In the genomic region with DNA sequence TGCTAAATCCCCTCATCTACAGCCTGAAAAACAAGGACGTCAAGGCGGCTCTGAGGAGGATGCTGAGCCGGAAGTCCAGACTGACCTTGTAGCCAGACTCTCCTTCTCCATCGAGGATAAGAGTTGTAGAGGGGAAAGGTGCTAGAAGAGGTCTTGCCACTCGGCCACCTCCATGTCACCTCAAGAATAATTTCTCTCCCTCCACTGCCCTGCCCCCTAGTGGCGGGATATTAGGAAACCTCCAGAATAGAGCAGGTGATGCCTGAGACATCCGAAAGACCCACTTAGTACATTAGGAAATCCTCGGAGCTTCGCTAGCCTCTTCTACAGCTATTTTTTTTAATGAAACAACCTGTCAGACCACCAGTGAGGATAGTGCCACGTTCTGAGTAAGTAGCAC, we compare ENCODE assay signal across 1 mouse cellular context.
A peak's percentile ranks its signal among the peaks of the same experiment; 100 is the strongest.
TF ChIP-seq lines count a peak whose summit lies in the region.

No protein-coding gene starts in this region.

TF ChIP-seq in MEL, 35 proteins besides CTCF, POLR2A, EP300 and RAD21:
- TF ChIP-seq SMC3 (IDR thresholded peaks at IDR 0.05; ENCODE audit: low read depth, low read length) (peak; percentile 62), TCF12 (IDR thresholded peaks at IDR 0.05; ENCODE audit: low read depth, low read length) (no peak), GATA1 (IDR thresholded peaks at IDR 0.05; ENCODE audit: low read depth, low read length) (no peak), MAZ (IDR thresholded peaks at IDR 0.05; ENCODE audit: low read depth, low read length) (peak; percentile 37; the same call in 1 of the 2 replicates), ETS1 (IDR thresholded peaks at IDR 0.05; ENCODE audit: low read depth, low read length) (no peak), USF1 (IDR thresholded peaks at IDR 0.05; ENCODE audit: low read depth, low read length) (no peak), ZC3H11A (IDR thresholded peaks at IDR 0.05; ENCODE audit: low read depth, low read length) (peak; percentile 56), CHD2 (IDR thresholded peaks at IDR 0.05; ENCODE audit: low read length) (no peak)
